ENCODE assay signal across 1 mouse cellular context in genomic region chr6:5296067-5296466, GRCm38 (mm10).
TF ChIP-seq lines count a peak whose summit lies in the region.

No protein-coding gene starts in this region.

TF ChIP-seq in CH12.LX, 34 proteins besides CTCF, POLR2A, EP300 and RAD21:
- no peak for TF ChIP-seq HCFC1 (IDR thresholded peaks at IDR 0.05; ENCODE audit: low read depth, low read length)
- TF ChIP-seq ZC3H11A (IDR thresholded peaks at IDR 0.05; ENCODE audit: low read depth, low read length): no peak
- no peak for TF ChIP-seq TBP (conservative IDR thresholded peaks at IDR 0.05; ENCODE audit: low read depth, low read length)
- no peak for TF ChIP-seq USF2 (conservative IDR thresholded peaks at IDR 0.05; ENCODE audit: low read depth, low read length)
- TF ChIP-seq MAZ (IDR thresholded peaks at IDR 0.05; ENCODE audit: low read depth, low read length): no peak
- no peak for TF ChIP-seq PAX5 (IDR thresholded peaks at IDR 0.05; ENCODE audit: low read length)
- TF ChIP-seq KAT2A (IDR thresholded peaks at IDR 0.05; ENCODE audit: insufficient replicate concordance, low read length): no peak
- TF ChIP-seq CHD1 (IDR thresholded peaks at IDR 0.05; ENCODE audit: low read depth, low read length): no peak
- TF ChIP-seq ETS1 (conservative IDR thresholded peaks at IDR 0.05; ENCODE audit: low read depth, low read length): no peak
- no peak for TF ChIP-seq RCOR1 (conservative IDR thresholded peaks at IDR 0.05; ENCODE audit: low read depth, low read length)
- TF ChIP-seq UBTF (IDR thresholded peaks at IDR 0.05; ENCODE audit: low read depth, low read length): no peak
- no peak for TF ChIP-seq MYC (IDR thresholded peaks at IDR 0.05; ENCODE audit: low read depth, low read length)
- no peak for TF ChIP-seq NRF1 (IDR thresholded peaks at IDR 0.05; ENCODE audit: low read depth, low read length)
- no peak for TF ChIP-seq E2F4 (IDR thresholded peaks at IDR 0.05; ENCODE audit: insufficient replicate concordance, low read depth, low read length)
- no peak for TF ChIP-seq NELFE (IDR thresholded peaks at IDR 0.05; ENCODE audit: low read depth, low read length)
- no peak for TF ChIP-seq GABPA (IDR thresholded peaks at IDR 0.05; ENCODE audit: insufficient replicate concordance, low read depth, low read length)
- no peak for TF ChIP-seq SIN3A (IDR thresholded peaks at IDR 0.05; ENCODE audit: low read length)
- no peak for TF ChIP-seq ZMIZ1 (IDR thresholded peaks at IDR 0.05; ENCODE audit: low read depth, low read length)
- TF ChIP-seq ELF1 (IDR thresholded peaks at IDR 0.05; ENCODE audit: low read depth, low read length): no peak
